ENCODE assay signal across 10 mouse cellular contexts in genomic region chr8:124250255-124250654, GRCm38 (mm10). TPM values are rescaled to one million over a fixed set of nuclear protein-coding genes. Genes with fewer than 3 reads are reported as not detected.
DNase-seq lines count a peak whose midpoint lies in the region; ATAC-seq and TF ChIP-seq lines count a peak whose summit lies in the region.
"Had no signal": no experiment of that assay in that cellular context is flagged by ENCODE, and none has a peak within 500 bp of the region (broad histone marks: within the 10 kb centered on the region; RNA-seq: fewer than 3 reads in every experiment).

No protein-coding gene starts in this region.

- no peaks in the 10 kb centered on the region for H3K9me3 ChIP-seq in kidney, embryonic 14.5 days (ENCODE audit: control insufficient read depth, low read length)
- no peaks in the 10 kb centered on the region for H3K9me3 ChIP-seq in MEL (replicated peaks; ENCODE audit: insufficient read depth, low read length)
- H3K9me3 ChIP-seq in liver, embryonic 13.5 days (replicated peaks), result no peaks in the 10 kb centered on the region
- H3K9me3 ChIP-seq: heart, embryonic 15.5 days had no signal

- no peak for TF ChIP-seq RAD21 in MEL (IDR thresholded peaks at IDR 0.05; ENCODE audit: low read depth, low read length)

- H3K36me3 ChIP-seq in kidney, embryonic 14.5 days (ENCODE audit: control insufficient read depth, insufficient read depth, low read length), result no peaks in the 10 kb centered on the region
- H3K36me3 ChIP-seq in MEL (ENCODE audit: control insufficient read depth in 1 of 2, insufficient read depth in 2 of 2, low read length in 2 of 2), result peaks cover 0 to 4% of the 10 kb centered on the region in 2 experiments; a peak in 2 of 4 replicates
- 0 out of 2 replicates have a peak, but pooled peaks cover 6% of the 10 kb centered on the region for H3K36me3 ChIP-seq in liver, embryonic 13.5 days
- H3K36me3 ChIP-seq: heart, embryonic 15.5 days had no signal

- H3K79me2 ChIP-seq in MEL (ENCODE audit: control insufficient read depth, insufficient read depth, low read length, poor library complexity), result peaks cover 4% of the 10 kb centered on the region; the same call in 1 of the 2 replicates

- TF ChIP-seq EP300 in MEL (IDR thresholded peaks at IDR 0.05; ENCODE audit: low read depth in 1 of 2, low read length in 2 of 2), result peak in 1 of 2 experiments; percentile 35; a peak in 1 of 4 replicates

- DNase-seq in kidney, adult 18-20 months, result no peak
- DNase-seq in MEL (ENCODE audit: low read depth, low spot score), result peak; percentile 78
- DNase-seq in c-Kit-positive CD71-positive TER-119-negative erythroid progenitor cells, embryonic 14.5 days (ENCODE audit: low read depth), result peak; percentile 51
- peak; percentile 37 for DNase-seq in liver, embryonic 13.5 days
- no peak for DNase-seq in ovary, postnatal 14 days (ENCODE audit: low spot score)
- DNase-seq: cerebellum, adult 9-11 months; left cerebral cortex, postnatal 4 days had no signal

- TF ChIP-seq POLR2A in MEL (IDR thresholded peaks at IDR 0.05; ENCODE audit: control insufficient read depth in 1 of 2, insufficient read depth in 1 of 2, low read depth in 1 of 2, low read length in 2 of 2, poor library complexity in 1 of 2), result no peak

- no peaks in the 10 kb centered on the region for H3K27me3 ChIP-seq in kidney, embryonic 14.5 days (ENCODE audit: control insufficient read depth, insufficient read depth, low read length)
- H3K27me3 ChIP-seq in MEL (ENCODE audit: control insufficient read depth in 1 of 2, insufficient read depth in 2 of 2, low read length in 2 of 2), result no peaks in the 10 kb centered on the region
- H3K27me3 ChIP-seq in liver, embryonic 13.5 days, result no peaks in the 10 kb centered on the region
- H3K27me3 ChIP-seq: heart, embryonic 15.5 days had no signal

- H3K9ac ChIP-seq in kidney, embryonic 14.5 days (ENCODE audit: low read depth, low read length), result no peak overlapping the region
- H3K9ac ChIP-seq in MEL (ENCODE audit: control insufficient read depth, low read depth, low read length, poor library complexity, severe bottlenecking), result no peak overlapping the region
- H3K9ac ChIP-seq in liver, embryonic 13.5 days, result peak overlapping the region; percentile 54
- H3K9ac ChIP-seq: heart, embryonic 15.5 days had no signal

- no peak for TF ChIP-seq CTCF in MEL (IDR thresholded peaks at IDR 0.05 in 2 of 3, conservative IDR thresholded peaks at IDR 0.05 in 1 of 3; ENCODE audit: control insufficient read depth in 1 of 3, insufficient read depth in 1 of 3, low read depth in 2 of 3, low read length in 3 of 3, poor library complexity in 1 of 3, severe bottlenecking in 1 of 3)

- H3K27ac ChIP-seq in kidney, embryonic 14.5 days (ENCODE audit: low read depth, low read length), result peak overlapping the region; percentile 51; the same call in 1 of the 2 replicates
- H3K27ac ChIP-seq in MEL (ENCODE audit: control insufficient read depth, low read depth, low read length), result peak overlapping the region; percentile 73
- peak overlapping the region; percentile 84 for H3K27ac ChIP-seq in liver, embryonic 13.5 days
- H3K27ac ChIP-seq: heart, embryonic 15.5 days had no signal

- ATAC-seq in kidney, embryonic 14.5 days (ENCODE audit: low FRiP score, low TSS enrichment), result 0 out of 2 replicates have a peak, but pooled peaks have one; percentile 41
- ATAC-seq in liver, embryonic 13.5 days (ENCODE audit: low read depth), result peak; percentile 96
- ATAC-seq in monocyte, adult 5-6 weeks (replicated peaks; ENCODE audit: insufficient number of reproducible peaks, low FRiP score, low TSS enrichment, poor library complexity, severe bottlenecking), result no peak

- no peak overlapping the region for H3K4me2 ChIP-seq in kidney, embryonic 14.5 days (replicated peaks; ENCODE audit: low read depth, low read length)
- H3K4me2 ChIP-seq in liver, embryonic 13.5 days, result peak overlapping the region; percentile 49
- H3K4me2 ChIP-seq: heart, embryonic 15.5 days had no signal

- peaks cover 22% of the 10 kb centered on the region for H3K4me1 ChIP-seq in kidney, embryonic 14.5 days (ENCODE audit: control insufficient read depth, insufficient read depth, low read length)
- H3K4me1 ChIP-seq in MEL (ENCODE audit: control insufficient read depth in 1 of 2, insufficient read depth in 2 of 2, low read length in 2 of 2), result peaks cover 0 to 14% of the 10 kb centered on the region in 2 experiments; a peak in 2 of 4 replicates
- H3K4me1 ChIP-seq in liver, embryonic 13.5 days (replicated peaks), result peaks cover 65% of the 10 kb centered on the region

- H3K4me3 ChIP-seq in kidney, embryonic 14.5 days (ENCODE audit: low read length), result no peak overlapping the region
- H3K4me3 ChIP-seq in MEL (ENCODE audit: control insufficient read depth in 1 of 2, insufficient read depth in 1 of 2, low read depth in 2 of 2, low read length in 2 of 2), result no peak overlapping the region
- 0 out of 2 replicates have a peak overlapping the region, but pooled peaks have one; percentile 11 for H3K4me3 ChIP-seq in liver, embryonic 13.5 days (replicated peaks)
- H3K4me3 ChIP-seq: heart, embryonic 15.5 days had no signal

- WGBS in kidney, embryonic 14.5 days, result 11% methylated on average over 3 of the region's 3 CpGs
- 11% methylated on average over 3 of the region's 3 CpGs for WGBS in liver, embryonic 13.5 days (ENCODE audit: insufficient replicate concordance)

TF ChIP-seq in MEL, 35 proteins besides CTCF, POLR2A, EP300 and RAD21:
- TF ChIP-seq ZNF384 (IDR thresholded peaks at IDR 0.05; ENCODE audit: low read depth, low read length) (no peak), TAL1 (IDR thresholded peaks at IDR 0.05; ENCODE audit: low read length) (peak; percentile 15; the same call in 1 of the 2 replicates), USF2 (IDR thresholded peaks at IDR 0.05; ENCODE audit: borderline replicate concordance in 1 of 2, insufficient read depth in 1 of 2, low read depth in 1 of 2, low read length in 2 of 2) (no peak), GATA1 (IDR thresholded peaks at IDR 0.05; ENCODE audit: low read depth, low read length) (peak; percentile 64), MAFK (IDR thresholded peaks at IDR 0.05; ENCODE audit: borderline replicate concordance, low read depth, low read length) (no peak)

RNA-seq across cellular contexts. Expression of gene Galnt2, which starts 19.1 kb away (rescaled TPM):
- polyA plus RNA-seq in kidney, embryonic 14.5 days (2014; fragmentation: Nextera tagmentation; extraction: Ambion mirVana), result 41.6 and 57.7 TPM in 2 replicates
- 11.1 and 12.0 TPM in 2 replicates for total RNA-seq in MEL (2012; rRNA removed)
- polyA plus RNA-seq in MEL (2012; ENCODE audit: insufficient read depth in 1 of 2, insufficient read length in 2 of 2, low read depth in 1 of 2, low replicate concordance in 2 of 2, missing spikeins in 1 of 2), result 10 to 100 TPM in 1 of 2 experiments, not detected in 1; 14.5 TPM
- 20.5 and 26.0 TPM in 2 replicates for polyA plus RNA-seq in liver, embryonic 13.5 days (2015; fragmentation: Nextera tagmentation; extraction: Ambion mirVana)
- total RNA-seq in monocyte, adult 5-6 weeks (2017), result 39.5 to 77.2 TPM (median 42.9 TPM) in 3 replicates

Comparison
In these comparisons a context has a peak if more than half of its experiments do, and no peak if none do; other contexts are left out.
1. DNase-seq: peak in MEL (single experiment), c-Kit-positive CD71-positive TER-119-negative erythroid progenitor cells, embryonic 14.5 days (single experiment) and liver, embryonic 13.5 days (single experiment); none in kidney, adult 18-20 months (single experiment) and ovary, postnatal 14 days (single experiment).
2. Peak in every context shown above with its lines, with median percentiles within 50 percentile points of each other: H3K27ac ChIP-seq.